Mouse (Mus musculus) brown adipose tissue, adult 24 weeks (tissue): ENCODE measurements around the gene Dab2. TPM values are rescaled to one million over a fixed set of nuclear protein-coding genes. Genes with fewer than 3 reads are reported as not detected.

Experiments
- H3K27ac ChIP-seq: fragments of 200-500 bp; replicated peaks from 2 replicates; pipeline ENCODE4 v1.5.1; 2012; ENCODE audit warnings: low read depth, mild to moderate bottlenecking, low read length
- H3K4me1 ChIP-seq: fragments of 200-500 bp; 2 replicates; pipeline ENCODE4 v1.6.1; 2012; ENCODE audit warnings: low read length, mixed read lengths; ENCODE audit not compliant: control insufficient read depth, insufficient read depth, insufficient read length
- H3K4me3 ChIP-seq: fragments of 200-500 bp; 2 replicates; pipeline ENCODE4 v1.5.1; 2012; ENCODE audit warnings: low read depth, mild to moderate bottlenecking, low read length, moderate library complexity; ENCODE audit not compliant: insufficient read depth
- polyA plus RNA-seq: library from polyadenylated mRNA; stranded (reverse); fragments of >200 nt; gene quantifications from 2 replicates; pipeline ENCODE4 v1.2.4, GENCODE M21; 2012; ENCODE audit not compliant: missing spikeins, insufficient read depth, insufficient read length

The Dab2 gene
- polyA plus RNA-seq, 1 experiment, result 20.8 TPM

GRCm38 (mm10) chr15:6445135-6445534, 145.5 kb downstream of the Dab2 start, which contains the start of gene C9:
Gene C9, plus strand, starts transcription at chr15:6445327.
- no peaks in the 10 kb centered on the region for H3K4me1 ChIP-seq
- no peak within 1 kb of the TSS for H3K4me3 ChIP-seq
- no peak within 1 kb of the TSS for H3K27ac ChIP-seq

DNA sequence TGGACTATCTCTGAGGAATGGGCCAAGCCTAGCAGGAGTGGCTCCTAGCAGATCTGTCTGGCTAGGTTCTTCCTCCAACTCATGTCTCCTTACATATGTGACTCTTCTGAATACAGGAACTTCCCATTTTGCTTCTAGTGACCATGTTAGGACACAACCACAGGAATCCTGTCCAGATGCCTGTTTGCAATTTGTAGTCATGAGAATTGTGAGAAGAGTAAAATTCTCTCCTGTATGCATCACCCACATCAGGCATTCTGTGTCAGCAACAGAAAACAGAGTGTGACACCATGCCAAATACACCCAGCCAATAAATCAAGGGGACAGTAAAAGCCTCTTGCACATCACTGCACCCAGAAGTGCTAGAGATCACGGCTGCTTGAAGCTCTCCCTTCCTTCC, 146.6 kb downstream of the Dab2 start:
- H3K27ac ChIP-seq, result no peak overlapping the region
- no peaks in the 10 kb centered on the region for H3K4me1 ChIP-seq
- H3K4me3 ChIP-seq, result no peak overlapping the region

- no peak overlapping the region for H3K27ac ChIP-seq
- no peaks in the 10 kb centered on the region for H3K4me1 ChIP-seq
- no peak overlapping the region for H3K4me3 ChIP-seq
Observed at GRCm38 (mm10) chr15:6448892-6449291, 149.3 kb downstream of the Dab2 start.

- no peaks in the 10 kb centered on the region for H3K4me1 ChIP-seq
- no peak overlapping the region for H3K4me3 ChIP-seq
- no peak overlapping the region for H3K27ac ChIP-seq
Observed at GRCm38 (mm10) chr15:6454461-6454860, 154.9 kb downstream of the Dab2 start.

GRCm38 (mm10) chr15:6461381-6461780, 161.8 kb downstream of the Dab2 start:
- Histone ChIP-seq H3K4me3 (no peak overlapping the region), H3K27ac (no peak overlapping the region), H3K4me1 (no peaks in the 10 kb centered on the region)

- Histone ChIP-seq H3K27ac (no peak overlapping the region), H3K4me3 (no peak overlapping the region), H3K4me1 (no peaks in the 10 kb centered on the region)
Observed at GRCm38 (mm10) chr15:6463361-6463923, 163.9 kb downstream of the Dab2 start.

DNA sequence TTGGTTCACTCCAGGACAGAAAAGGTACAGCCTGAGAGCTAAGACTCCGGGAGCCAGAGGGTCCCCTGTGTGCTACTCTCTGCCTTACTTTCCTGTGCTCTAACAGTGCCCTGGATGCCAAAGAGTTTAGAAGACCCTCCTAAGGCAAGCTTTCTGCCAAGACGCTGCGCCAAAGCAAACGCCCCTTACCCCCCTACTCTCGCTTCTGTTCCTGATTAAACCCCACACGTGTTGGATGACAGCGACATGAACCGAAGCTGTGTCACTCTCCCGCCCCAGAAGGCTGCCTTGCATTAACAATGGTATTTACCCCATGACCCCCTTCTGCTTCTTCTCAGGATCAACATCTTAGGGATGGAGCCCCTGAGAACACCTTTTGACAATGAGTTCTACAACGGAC, 167.4 kb downstream of the Dab2 start:
- no peak overlapping the region for H3K27ac ChIP-seq
- no peaks in the 10 kb centered on the region for H3K4me1 ChIP-seq
- H3K4me3 ChIP-seq, result no peak overlapping the region

DNA sequence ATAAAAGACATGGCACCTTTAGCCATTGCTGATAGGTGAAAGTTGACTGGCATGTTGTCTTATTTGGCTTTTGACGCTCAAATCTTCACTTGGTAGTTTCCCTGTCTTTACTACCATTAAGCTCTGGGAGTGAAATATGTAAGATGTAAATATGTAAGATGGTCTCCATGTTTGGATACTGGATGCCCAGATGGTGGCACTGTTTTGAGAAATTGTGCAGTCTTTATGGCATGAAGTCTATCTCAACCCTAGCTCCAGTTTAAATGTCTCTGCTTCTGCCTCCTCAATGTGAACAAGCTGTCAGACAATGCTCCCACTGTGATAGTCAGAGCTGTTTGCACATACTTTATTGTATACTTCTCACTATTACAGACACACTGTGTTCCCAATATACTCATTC, 169.3 kb downstream of the Dab2 start:
- Histone ChIP-seq H3K4me1 (no peaks in the 10 kb centered on the region), H3K27ac (no peak overlapping the region), H3K4me3 (no peak overlapping the region)

DNA sequence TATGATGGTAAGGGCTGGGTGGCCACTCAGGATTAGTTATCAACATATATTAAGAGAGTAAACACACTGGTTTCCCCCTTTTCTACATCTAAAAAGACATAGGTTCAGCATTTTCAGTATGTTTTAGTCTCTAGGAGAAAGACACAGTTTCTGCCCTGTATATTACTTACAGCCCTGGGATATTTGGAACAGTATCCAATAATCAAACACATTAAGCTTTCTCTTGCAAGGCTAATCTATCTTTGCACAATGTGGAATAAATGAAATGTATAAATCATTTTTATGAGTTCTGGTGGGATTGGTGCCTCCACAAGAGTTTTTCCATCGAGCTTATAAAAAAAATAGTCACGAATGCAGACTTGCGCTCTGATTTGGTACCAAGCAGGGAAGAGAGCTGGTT, 169.8 kb downstream of the Dab2 start:
- no peak overlapping the region for H3K27ac ChIP-seq
- H3K4me1 ChIP-seq, result no peaks in the 10 kb centered on the region
- no peak overlapping the region for H3K4me3 ChIP-seq

DNA sequence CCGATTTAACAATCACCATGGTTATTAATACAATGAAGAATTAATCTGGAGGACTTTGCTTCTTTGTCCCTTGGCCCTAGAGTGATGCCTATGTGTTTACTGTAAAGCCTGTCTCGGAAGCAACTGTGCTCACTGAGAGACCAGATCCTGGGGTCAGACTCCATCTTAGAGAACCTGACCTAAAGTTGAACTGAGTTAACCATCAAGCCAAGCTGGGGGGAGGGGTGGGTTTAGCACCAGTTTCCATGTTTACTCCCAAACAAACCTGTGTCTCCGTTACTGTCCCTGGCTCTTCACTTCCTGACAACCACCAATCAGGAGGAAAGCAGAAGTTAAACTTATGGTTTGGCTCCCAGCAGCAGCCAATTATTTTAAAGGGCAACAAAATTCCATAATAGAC, 184.0 kb downstream of the Dab2 start:
- Histone ChIP-seq H3K4me1 (no peaks in the 10 kb centered on the region), H3K27ac (no peak overlapping the region), H3K4me3 (no peak overlapping the region)

Other genes starting within 250 kb of the Dab2 start
- gene C9, start 145.5 kb downstream of the Dab2 start, polyA plus RNA-seq, result not detected in 2 replicates
- 4.6 and 12.6 TPM in 2 replicates for gene Fyb, start 223.1 kb downstream of the Dab2 start, polyA plus RNA-seq